Mouse (Mus musculus): Measurements from ENCODE around the gene Ltb. TPM values are rescaled to one million over a fixed set of nuclear protein-coding genes. Genes with fewer than 3 reads are reported as not detected.

Ltb gene
- polyA plus RNA-seq (2015; fragmentation: Nextera tagmentation; extraction: Ambion mirVana): 0.99 and 1.3 TPM in 2 replicates

DNA sequence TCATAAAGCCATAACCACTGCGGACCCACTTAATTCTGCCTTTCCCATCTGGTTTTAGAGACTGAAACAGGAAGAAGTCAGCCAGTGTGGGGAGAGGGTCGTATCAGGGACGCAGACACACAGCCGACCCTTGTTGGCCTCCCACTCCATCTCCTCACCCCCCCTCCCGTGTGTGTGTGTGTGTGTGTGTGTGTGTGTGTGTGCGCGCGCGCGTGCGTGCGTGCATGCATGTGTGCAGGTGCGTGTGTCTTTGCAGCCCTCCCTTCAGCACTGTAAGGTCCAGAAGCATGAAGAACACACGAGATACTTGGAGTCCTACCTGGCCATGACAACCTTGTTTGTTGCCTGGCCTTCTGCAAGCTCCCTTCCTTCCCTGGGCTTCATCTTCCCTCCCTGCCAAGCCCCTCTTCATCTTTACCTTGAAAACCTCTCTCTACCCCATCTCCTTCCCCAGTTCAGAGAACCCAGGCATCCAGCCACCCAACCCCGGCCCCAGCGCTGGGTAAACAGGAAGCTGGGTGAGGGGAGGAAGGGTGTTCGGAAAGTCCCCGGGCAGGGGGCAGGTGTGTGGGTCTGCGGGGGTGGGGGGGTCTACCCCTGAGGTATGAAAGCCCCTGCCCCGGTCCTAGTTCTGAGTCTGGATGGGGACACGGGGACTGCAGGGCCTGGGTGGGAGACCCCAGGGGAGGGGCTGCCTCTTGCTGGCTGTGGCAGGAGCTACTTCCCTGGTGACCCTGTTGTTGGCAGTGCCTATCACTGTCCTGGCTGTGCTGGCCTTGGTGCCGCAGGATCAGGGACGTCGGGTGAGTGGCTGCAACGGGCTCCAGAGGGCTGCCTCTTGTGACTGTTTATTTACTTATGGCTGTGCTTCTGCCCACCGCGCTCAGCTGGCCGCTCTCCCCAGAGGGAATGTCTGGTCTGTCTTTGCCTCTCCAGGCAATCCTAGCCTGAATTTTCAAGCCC, at the start of gene Ltb:
TSS of gene Ltb (plus strand) at position 559 of the 963 bp plus-strand sequence.
- Histone ChIP-seq H3K9me3 (no peaks in the 10 kb centered on the region), H3K27ac (no peak within 1 kb of the TSS), H3K4me3 (peak within 1 kb of the TSS; percentile 47), H3K36me3 (no peaks in the 10 kb centered on the region), H3K9ac (peak within 1 kb of the TSS; percentile 43; the same call in 1 of the 2 replicates), H3K27me3 (peaks cover 55% of the 10 kb centered on the region), H3K4me1 (peaks cover 15% of the 10 kb centered on the region), H3K4me2 (replicated peaks) (peak within 1 kb of the TSS; percentile 79)
- WGBS: 50% methylated on average over 24 of the region's 28 CpGs
- ATAC-seq (ENCODE audit: low FRiP score, low read depth): no peak

DNA sequence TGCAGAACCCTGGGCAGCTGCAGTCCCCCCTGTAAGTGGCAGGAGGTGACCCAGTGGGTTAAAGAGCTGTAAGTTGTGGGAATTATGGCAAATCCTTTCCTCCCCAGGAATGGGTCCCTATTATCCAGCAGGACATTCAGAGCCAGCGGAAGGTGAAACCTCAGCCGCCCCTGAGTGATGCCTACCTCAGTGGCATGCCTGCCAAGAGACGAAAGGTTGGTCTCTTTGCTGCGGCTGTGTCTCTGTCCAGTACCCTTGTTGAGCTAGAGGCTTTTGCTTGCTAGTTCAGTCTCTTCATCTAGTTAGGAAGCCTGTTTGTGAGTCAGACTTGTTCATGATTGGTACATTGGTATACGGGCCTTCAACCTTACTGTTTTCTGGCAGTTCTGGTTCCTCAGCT, 48.1 kb upstream of the Ltb start:
- no peak for ATAC-seq (ENCODE audit: low FRiP score, low read depth)
- Histone ChIP-seq H3K9me3 (peaks cover 6% of the 10 kb centered on the region; the same call in 1 of the 2 replicates), H3K4me1 (no peaks in the 10 kb centered on the region), H3K27ac (no peak overlapping the region), H3K4me3 (no peak overlapping the region), H3K4me2 (replicated peaks) (no peak overlapping the region), H3K27me3 (no peaks in the 10 kb centered on the region), H3K9ac (no peak overlapping the region), H3K36me3 (peaks cover 93% of the 10 kb centered on the region)
- 86% methylated on average over 5 of the region's 5 CpGs for WGBS

DNA sequence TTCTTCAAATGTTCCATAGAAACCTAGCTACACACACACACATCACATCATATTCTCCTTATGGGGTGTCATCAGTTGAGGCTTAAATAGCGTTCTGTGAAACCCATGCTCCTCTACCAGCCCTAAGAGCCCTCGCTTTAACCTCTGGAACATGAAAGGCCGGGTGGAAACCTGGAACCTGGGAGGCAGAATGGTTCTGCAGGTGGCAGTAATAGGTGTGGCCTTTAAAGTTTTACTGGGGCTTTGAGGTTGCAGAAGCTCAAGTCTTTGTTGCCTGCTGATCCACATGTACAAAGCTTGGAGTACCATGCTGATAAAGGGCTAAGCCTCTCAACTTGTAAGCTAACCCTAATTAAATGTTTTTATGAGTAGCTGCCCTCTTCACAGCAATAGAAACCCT, 46.9 kb upstream of the Ltb start:
- Histone ChIP-seq H3K4me2 (replicated peaks) (no peak overlapping the region), H3K4me3 (no peak overlapping the region), H3K4me1 (no peaks in the 10 kb centered on the region), H3K9me3 (peaks cover 6% of the 10 kb centered on the region; the same call in 1 of the 2 replicates), H3K9ac (no peak overlapping the region), H3K36me3 (peaks cover 93% of the 10 kb centered on the region), H3K27ac (no peak overlapping the region), H3K27me3 (no peaks in the 10 kb centered on the region)
- WGBS: 21% methylated on average over 3 of the region's 3 CpGs
- ATAC-seq (ENCODE audit: low FRiP score, low read depth): no peak

DNA sequence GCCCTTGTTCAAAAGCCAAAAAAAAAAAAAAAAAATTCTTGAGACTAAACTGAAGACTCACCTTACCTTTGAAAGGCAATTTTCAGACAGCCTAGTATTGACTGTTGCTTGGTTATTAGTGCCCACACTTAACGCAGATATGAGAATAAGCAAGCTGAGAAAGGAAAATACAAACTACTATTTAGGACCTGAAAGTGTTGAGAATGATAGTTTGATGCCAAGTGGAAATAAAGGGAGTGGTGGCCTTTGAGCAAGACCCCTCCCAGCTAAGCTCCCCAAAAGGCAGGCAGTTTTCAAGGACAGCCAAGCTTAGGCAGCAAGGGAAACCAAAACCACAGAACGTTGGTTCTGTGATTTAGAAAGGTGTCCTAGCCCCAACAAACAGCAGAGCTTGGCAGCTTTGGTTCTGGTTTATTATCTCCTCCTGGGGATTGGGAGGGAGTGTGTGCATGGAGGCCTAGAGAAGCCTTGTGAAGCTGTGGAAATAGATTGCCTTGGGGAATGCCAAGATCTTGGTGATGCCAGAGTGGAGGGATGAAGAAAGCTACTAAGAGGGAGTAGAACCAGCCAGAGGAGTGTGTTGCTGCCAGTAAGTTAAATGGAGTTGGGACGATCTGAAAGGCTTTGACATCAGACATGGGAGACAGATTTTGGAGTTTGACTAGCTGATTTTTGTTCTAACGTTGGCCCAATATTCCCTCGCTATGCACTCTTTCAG, 46.2 kb upstream of the Ltb start:
- H3K9ac ChIP-seq: no peak overlapping the region
- H3K27me3 ChIP-seq: no peaks in the 10 kb centered on the region
- H3K9me3 ChIP-seq: peaks cover 5% of the 10 kb centered on the region; the same call in 1 of the 2 replicates
- H3K4me2 ChIP-seq (replicated peaks): no peak overlapping the region
- no peak overlapping the region for H3K4me3 ChIP-seq
- H3K4me1 ChIP-seq: no peaks in the 10 kb centered on the region
- WGBS: 67% methylated on average over 5 of the region's 5 CpGs
- ATAC-seq (ENCODE audit: low FRiP score, low read depth): no peak
- H3K36me3 ChIP-seq: peaks cover 93% of the 10 kb centered on the region
- no peak overlapping the region for H3K27ac ChIP-seq

DNA sequence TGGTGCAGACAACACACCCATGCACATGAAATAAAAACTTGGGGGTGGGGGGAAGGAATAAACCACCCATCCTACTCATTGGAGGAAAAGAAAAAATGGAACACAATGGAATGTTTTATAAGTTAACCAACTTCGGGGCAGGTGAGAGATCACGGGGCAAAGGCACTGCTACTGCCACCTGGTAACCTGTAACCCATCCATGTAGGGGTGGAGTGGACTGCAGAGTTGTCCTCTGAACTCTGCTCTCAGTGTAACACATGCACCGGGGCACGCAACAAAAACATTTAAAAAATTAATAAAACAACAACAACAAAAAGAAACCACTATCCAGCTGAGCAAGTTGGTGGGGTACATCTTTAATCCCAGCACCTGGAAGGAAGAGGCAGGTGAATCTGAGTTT, 42.1 kb upstream of the Ltb start:
- no peak overlapping the region for H3K9ac ChIP-seq
- 94% methylated on average over 4 of the region's 4 CpGs for WGBS
- H3K27me3 ChIP-seq: no peaks in the 10 kb centered on the region
- H3K9me3 ChIP-seq: no peaks in the 10 kb centered on the region
- no peak for ATAC-seq (ENCODE audit: low FRiP score, low read depth)
- H3K4me2 ChIP-seq (replicated peaks): no peak overlapping the region
- H3K27ac ChIP-seq: no peak overlapping the region
- H3K4me1 ChIP-seq: peaks cover 8% of the 10 kb centered on the region; the same call in 1 of the 2 replicates
- no peak overlapping the region for H3K4me3 ChIP-seq
- H3K36me3 ChIP-seq: peaks cover 93% of the 10 kb centered on the region

DNA sequence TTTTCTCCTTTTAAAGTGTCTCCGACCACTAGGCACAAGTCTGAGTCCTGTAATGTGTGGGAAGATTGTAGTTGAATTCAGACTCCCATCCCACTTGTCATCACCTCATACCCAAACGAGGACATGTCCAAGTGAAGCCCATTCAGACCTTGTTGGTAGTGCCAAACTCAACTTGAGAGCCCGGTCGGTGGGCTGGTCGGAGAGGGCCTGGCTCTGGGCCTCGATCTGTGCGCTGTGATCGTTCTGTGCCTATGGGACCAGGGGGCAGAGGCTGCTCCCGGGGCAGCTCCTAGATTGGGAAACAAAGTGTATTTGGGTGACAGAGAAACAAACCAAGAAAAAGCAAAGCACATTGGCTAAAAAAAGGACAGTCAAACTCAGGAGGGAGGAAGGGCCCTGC, 41.2 kb upstream of the Ltb start:
- 97% methylated on average over 9 of the region's 9 CpGs for WGBS

DNA sequence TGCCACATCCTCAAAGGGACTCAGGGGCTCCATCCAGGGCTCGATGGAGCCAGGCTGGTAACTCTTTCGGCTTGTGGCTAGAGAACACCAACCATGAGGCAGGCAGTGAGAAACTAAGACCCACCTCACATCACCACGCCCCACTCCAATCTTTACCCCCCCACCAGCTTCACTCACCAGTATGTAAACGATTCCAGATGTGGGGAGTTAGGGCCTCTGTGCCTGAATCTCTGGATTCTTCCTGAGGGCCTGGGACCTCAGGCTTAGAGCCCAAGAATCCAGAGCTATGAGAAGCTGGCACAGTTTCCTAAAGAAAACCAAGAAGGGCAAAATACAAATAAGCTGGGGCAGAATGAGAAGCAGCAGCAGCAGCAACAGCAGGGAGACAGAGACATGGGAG, 40.3 kb upstream of the Ltb start:
- H3K4me3 ChIP-seq: no peak overlapping the region
- H3K4me2 ChIP-seq (replicated peaks): no peak overlapping the region
- H3K27me3 ChIP-seq: no peaks in the 10 kb centered on the region
- 56% methylated on average over 4 of the region's 4 CpGs for WGBS
- no peaks in the 10 kb centered on the region for H3K9me3 ChIP-seq
- peak overlapping the region; percentile 19; the same call in 1 of the 2 replicates for H3K9ac ChIP-seq
- peaks cover 8% of the 10 kb centered on the region; the same call in 1 of the 2 replicates for H3K4me1 ChIP-seq
- peaks cover 98% of the 10 kb centered on the region for H3K36me3 ChIP-seq
- no peak for ATAC-seq (ENCODE audit: low FRiP score, low read depth)
- peak overlapping the region; percentile 44; the same call in 1 of the 2 replicates for H3K27ac ChIP-seq

More for the DNA sequence above, 41.2 kb upstream of the Ltb start:
- H3K4me2 ChIP-seq (replicated peaks): no peak overlapping the region
- no peak overlapping the region for H3K27ac ChIP-seq
- H3K9me3 ChIP-seq: no peaks in the 10 kb centered on the region
- no peak overlapping the region for H3K9ac ChIP-seq
- no peak overlapping the region for H3K4me3 ChIP-seq
- peaks cover 98% of the 10 kb centered on the region for H3K36me3 ChIP-seq
- ATAC-seq (ENCODE audit: low FRiP score, low read depth): no peak
- no peaks in the 10 kb centered on the region for H3K27me3 ChIP-seq
- H3K4me1 ChIP-seq: peaks cover 8% of the 10 kb centered on the region; the same call in 1 of the 2 replicates

DNA sequence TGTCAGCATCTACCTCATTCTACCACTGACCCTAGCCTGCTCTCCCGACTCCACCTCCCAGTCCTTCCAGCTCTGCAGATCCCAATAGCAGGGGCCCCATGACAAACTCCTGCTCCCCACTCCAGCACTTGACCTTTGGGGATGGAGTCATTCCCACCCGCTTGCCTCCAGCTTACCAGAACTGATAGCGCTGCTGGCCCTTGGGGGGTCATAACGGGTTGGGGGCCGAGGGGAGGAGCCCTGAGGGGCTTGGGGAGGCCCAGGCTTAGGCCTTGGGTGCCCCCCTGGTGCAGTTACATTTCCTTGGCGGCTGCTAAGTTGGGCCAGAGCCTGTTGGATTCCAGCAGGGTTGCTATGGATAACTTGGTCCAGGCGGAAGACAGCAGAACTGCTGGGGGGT, 39.6 kb upstream of the Ltb start:
- H3K27me3 ChIP-seq: no peaks in the 10 kb centered on the region

DNA sequence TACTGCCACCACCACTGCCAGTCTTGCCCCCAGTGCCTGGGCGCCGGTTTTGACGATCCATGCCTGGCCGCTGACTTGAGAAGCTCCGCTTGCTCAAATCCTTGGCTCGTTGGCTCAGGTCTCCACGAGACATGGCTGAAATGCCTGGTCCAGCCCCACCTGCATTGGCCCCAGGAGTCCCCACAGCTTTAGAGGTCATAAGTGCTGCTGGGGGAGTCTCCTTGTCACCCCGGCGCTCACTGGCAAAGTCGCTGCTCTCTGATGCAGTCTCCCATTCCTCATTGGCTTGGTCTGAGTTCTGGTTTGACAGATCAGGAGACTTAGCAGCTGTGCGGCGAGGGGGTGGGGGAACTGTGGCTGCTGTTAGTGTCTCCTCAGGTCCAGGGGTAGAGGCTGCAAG, 38.8 kb upstream of the Ltb start:
- no peak overlapping the region for H3K4me2 ChIP-seq (replicated peaks)
- H3K9ac ChIP-seq: peak overlapping the region; percentile 31
- 89% methylated on average over 12 of the region's 12 CpGs for WGBS
- no peak overlapping the region for H3K4me3 ChIP-seq
- H3K27ac ChIP-seq: no peak overlapping the region
- no peaks in the 10 kb centered on the region for H3K9me3 ChIP-seq
- no peaks in the 10 kb centered on the region for H3K27me3 ChIP-seq
- H3K36me3 ChIP-seq: peaks cover 98% of the 10 kb centered on the region
- ATAC-seq (ENCODE audit: low FRiP score, low read depth): no peak
- peaks cover 8% of the 10 kb centered on the region; the same call in 1 of the 2 replicates for H3K4me1 ChIP-seq

More for the DNA sequence above, 39.6 kb upstream of the Ltb start:
- Histone ChIP-seq H3K27ac (peak overlapping the region; percentile 44; the same call in 1 of the 2 replicates), H3K4me1 (peaks cover 8% of the 10 kb centered on the region; the same call in 1 of the 2 replicates), H3K9ac (peak overlapping the region; percentile 19; the same call in 1 of the 2 replicates), H3K36me3 (peaks cover 98% of the 10 kb centered on the region), H3K4me3 (no peak overlapping the region), H3K4me2 (replicated peaks) (no peak overlapping the region), H3K9me3 (no peaks in the 10 kb centered on the region)
- 83% methylated on average over 7 of the region's 7 CpGs for WGBS
- no peak for ATAC-seq (ENCODE audit: low FRiP score, low read depth)

DNA sequence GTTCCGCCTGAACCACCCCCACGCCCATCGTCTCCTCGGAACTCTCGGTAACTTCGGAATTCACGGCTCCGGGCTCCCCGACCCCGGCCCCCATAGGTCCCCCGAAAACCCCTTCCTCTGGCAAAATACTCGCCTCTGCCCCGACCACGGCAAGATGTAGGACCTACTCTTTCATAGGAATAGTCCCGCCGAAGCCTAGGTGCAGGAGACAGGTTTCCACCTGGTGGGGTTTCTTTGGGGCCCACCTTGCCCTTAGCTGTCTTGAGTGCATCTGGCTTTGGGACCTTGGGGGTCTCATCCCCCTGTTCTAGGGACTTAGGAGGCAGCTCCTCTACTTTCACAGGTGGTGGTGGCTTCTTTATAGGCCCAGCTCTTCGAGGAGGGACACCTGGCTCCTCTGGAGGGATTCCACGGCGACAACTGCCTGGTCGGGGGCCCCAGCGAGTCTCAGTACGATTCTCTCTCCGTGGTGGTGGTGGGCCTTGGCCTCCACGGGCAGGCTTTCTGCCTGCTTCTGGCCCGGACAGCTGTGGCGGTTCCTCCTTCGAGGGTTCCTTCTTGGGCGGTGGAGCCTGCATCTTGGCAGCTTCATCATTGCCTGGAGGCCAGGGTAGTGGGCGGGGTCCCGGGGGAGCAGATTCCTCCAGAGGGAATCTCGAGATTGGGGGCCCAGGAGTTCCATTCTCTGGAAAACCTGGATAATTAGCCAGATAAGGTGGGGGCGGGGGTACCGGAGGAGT, 37.6 kb upstream of the Ltb start:
- H3K9ac ChIP-seq: 0 out of 2 replicates have a peak overlapping the region, but pooled peaks have one; percentile 13
- H3K4me3 ChIP-seq: no peak overlapping the region
- no peak overlapping the region for H3K27ac ChIP-seq
- ATAC-seq (ENCODE audit: low FRiP score, low read depth): no peak
- H3K36me3 ChIP-seq: peaks cover 100% of the 10 kb centered on the region
- H3K4me1 ChIP-seq: peaks cover 14% of the 10 kb centered on the region; the same call in 1 of the 2 replicates
- no peaks in the 10 kb centered on the region for H3K9me3 ChIP-seq
- H3K27me3 ChIP-seq: no peaks in the 10 kb centered on the region
- H3K4me2 ChIP-seq (replicated peaks): no peak overlapping the region
- WGBS: 90% methylated on average over 33 of the region's 33 CpGs

DNA sequence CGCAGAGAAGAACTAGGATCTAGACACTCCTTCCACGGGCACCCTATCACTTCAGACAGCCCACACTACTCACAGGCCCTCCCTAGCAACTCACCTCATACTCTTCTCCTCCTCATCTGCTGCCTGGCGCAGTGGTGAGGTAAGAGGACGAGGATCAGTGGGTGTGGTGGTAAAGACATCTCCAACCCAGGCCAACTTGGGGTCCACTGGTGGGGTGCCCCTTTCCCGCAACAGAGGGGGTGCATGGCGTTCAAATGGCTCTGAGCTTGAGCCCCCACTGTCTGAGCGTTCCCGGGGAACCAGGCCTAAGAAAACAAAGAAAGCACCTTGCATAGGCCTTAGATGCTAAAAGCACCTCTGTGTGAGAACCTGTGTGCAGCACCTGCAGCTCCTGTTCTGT, 37.0 kb upstream of the Ltb start:
- Histone ChIP-seq H3K4me2 (replicated peaks) (no peak overlapping the region), H3K4me1 (peaks cover 20% of the 10 kb centered on the region), H3K27me3 (no peaks in the 10 kb centered on the region), H3K9me3 (no peaks in the 10 kb centered on the region), H3K27ac (no peak overlapping the region), H3K36me3 (peaks cover 100% of the 10 kb centered on the region), H3K9ac (no peak overlapping the region), H3K4me3 (no peak overlapping the region)
- ATAC-seq (ENCODE audit: low FRiP score, low read depth): no peak
- 96% methylated on average over 8 of the region's 8 CpGs for whole genome bisulfite sequencing

Data from limb, embryonic 13.5 days (tissue).